Mouse (Mus musculus) heart, postnatal 0 days (tissue): Measurements from ENCODE around the gene Tec.

Experiments
- CTCF ChIP-seq: IDR thresholded peaks from 2 replicates; pipeline ENCODE4 v1.5.1; 2016; ENCODE audit warnings: antibody characterized with exemption, control low read depth, low read depth
- EP300 ChIP-seq: IDR thresholded peaks from 2 replicates; pipeline ENCODE4 v1.6.1; 2016; ENCODE audit warnings: antibody characterized with exemption, low read depth

DNA sequence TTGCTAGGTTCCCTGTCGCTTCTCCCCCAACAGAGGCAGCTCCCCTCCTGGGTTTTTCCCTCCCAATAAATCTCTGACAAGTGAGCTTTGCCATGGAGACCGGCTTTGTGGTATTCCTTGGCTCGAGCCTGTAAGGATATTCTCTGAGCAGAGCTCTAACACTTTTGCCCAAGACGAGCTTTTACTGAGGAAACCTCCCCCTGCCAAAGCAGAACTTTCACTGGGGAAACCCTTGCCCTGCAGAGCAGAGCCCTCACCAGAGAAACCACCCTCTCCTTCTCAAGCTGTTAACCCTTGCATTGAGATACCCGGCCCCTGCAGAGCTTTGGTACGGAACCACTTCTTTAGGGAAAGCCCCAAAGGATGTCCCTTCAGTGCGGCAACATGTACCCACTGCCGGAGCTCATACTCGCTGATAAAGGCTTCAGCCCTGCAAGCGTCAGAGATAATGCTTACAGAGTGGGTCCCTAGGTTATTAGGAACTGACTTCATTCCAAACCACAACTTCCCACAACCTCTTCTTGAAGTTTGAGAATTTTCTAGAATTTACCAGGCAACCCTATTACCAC, 50.7 kb downstream of the Tec start:
- TF ChIP-seq CTCF = no peak
- no peak for TF ChIP-seq EP300
